Mouse (Mus musculus): ENCODE measurements around the gene Usp47.

DNA sequence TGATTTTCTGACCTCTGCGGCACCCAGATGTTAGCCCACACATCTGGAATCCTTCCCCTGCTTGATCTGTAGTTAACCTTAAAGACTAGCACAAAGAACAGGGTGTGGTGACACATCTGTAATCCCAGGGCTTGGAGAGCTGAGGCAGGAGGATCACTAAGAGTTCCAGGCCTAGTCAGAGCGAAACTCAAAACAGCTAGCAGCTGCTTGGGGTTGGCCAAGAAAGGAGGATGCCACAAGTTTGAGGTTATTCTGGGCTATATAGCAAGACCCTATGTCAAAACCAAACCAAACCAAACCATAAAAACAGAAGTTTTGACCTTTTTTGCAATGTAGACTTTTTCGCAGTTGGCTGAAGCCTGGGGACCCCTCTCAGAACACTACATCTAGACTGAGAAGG, 107.4 kb downstream of the Usp47 start:
- TF ChIP-seq TAL1 (IDR thresholded peaks at IDR 0.05; ENCODE audit: low read length), result no peak
- no peak for TF ChIP-seq HCFC1 (IDR thresholded peaks at IDR 0.05; ENCODE audit: low read depth, low read length)

All from MEL (cell line).